Mouse (Mus musculus): ENCODE measurements at regions not wholly inside any gene's neighbourhood (a gene's known extent, or its start where the extent isn't known, plus 50 kb on each side); places are given as distances from the start of the nearest gene placed in this dataset.

DNA sequence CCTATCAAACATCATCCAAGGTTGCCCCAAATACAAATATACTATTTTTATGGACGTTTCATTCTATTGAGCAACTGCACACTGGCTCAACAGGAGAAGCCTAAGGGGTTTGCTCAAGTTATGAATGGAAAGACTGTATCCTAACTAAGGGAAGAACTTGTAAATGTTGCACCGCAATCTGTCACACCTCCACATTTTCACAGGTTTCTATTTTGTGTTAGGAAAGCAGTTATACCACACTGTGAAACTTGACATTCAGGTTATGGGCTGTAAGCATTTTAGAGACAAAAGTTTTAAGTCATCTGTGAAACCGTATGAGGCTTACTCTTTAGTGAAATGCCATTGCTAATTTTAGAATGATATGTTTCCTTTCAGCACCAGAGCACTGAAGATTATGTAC lies 693.3 kb downstream of the Epha4 start:
- no peak for DNase-seq (ENCODE audit: low spot score)
- 75% methylated on average over 3 of the region's 3 CpGs for WGBS
- no peak overlapping the region for H3K4me3 ChIP-seq (ENCODE audit: low read depth, low read length)

DNA sequence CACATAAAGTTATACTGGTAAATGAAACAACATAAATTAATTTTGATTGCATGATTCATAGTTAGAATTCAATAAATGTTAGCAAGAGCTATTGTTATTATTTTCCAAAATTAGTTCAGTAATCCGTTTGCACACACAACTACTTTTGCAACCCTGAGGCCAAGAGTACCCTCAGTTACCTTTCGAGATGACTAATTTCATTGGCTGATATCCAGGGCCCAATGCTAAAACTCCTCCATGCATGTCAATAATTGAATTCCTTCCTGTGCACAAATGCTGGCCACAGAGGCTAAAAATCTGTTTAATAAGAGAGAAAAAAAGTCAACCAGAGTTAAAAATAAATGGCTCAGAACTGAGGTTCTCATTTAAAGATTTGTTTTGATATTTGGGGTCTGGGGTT lies 685.2 kb downstream of the Epha4 start:
- Histone ChIP-seq H3K27me3 (replicated peaks; ENCODE audit: control insufficient read depth, insufficient read depth, low read length) (no peaks in the 10 kb centered on the region), H3K4me3 (ENCODE audit: low read depth, low read length) (no peak overlapping the region), H3K9me3 (ENCODE audit: control insufficient read depth, low read length) (no peaks in the 10 kb centered on the region), H3K27ac (ENCODE audit: low read depth) (no peak overlapping the region), H3K9ac (ENCODE audit: low read length) (no peak overlapping the region), H3K36me3 (ENCODE audit: control insufficient read depth, insufficient read depth, low read length) (no peaks in the 10 kb centered on the region), H3K4me1 (replicated peaks; ENCODE audit: control insufficient read depth, insufficient read depth, low read length) (no peaks in the 10 kb centered on the region), H3K4me2 (ENCODE audit: low read length) (no peak overlapping the region)
- DNase-seq (ENCODE audit: low spot score) (no peak), ATAC-seq (replicated peaks; ENCODE audit: low FRiP score, low TSS enrichment, low read depth) (no peak)
- 70% methylated on average over 2 of the region's 2 CpGs for WGBS

More for the DNA sequence above, 693.3 kb downstream of the Epha4 start:
- no peak overlapping the region for H3K27ac ChIP-seq (ENCODE audit: low read depth)
- ATAC-seq (replicated peaks; ENCODE audit: low FRiP score, low TSS enrichment, low read depth) = no peak
- no peaks in the 10 kb centered on the region for H3K9me3 ChIP-seq (ENCODE audit: control insufficient read depth, low read length)
- H3K36me3 ChIP-seq (ENCODE audit: control insufficient read depth, insufficient read depth, low read length) = no peaks in the 10 kb centered on the region
- H3K4me2 ChIP-seq (ENCODE audit: low read length) = no peak overlapping the region
- H3K4me1 ChIP-seq (replicated peaks; ENCODE audit: control insufficient read depth, insufficient read depth, low read length) = no peaks in the 10 kb centered on the region
- H3K9ac ChIP-seq (ENCODE audit: low read length) = no peak overlapping the region
- H3K27me3 ChIP-seq (replicated peaks; ENCODE audit: control insufficient read depth, insufficient read depth, low read length) = no peaks in the 10 kb centered on the region

DNA sequence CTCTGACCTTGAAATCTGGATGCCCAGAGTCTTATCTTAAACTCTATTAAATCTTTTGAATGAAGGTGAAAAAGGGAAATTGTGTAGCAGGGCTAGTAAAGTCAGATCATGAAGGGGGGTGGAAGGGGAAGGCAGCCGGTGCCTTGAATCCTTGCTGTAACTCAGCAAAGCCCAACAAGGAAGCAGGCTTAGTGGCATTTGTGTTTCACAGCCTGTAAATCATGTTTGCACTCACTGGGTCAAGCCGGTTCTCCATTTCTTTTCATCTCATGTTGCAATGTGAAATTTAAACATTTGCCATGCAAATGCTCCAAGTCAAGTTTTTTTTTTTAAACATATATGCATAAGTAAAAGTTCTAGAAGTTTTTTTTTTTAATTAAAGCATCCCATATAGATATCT lies 682.6 kb downstream of the Epha4 start:
- WGBS = 24% methylated on average over 2 of the region's 2 CpGs
- Histone ChIP-seq H3K4me2 (ENCODE audit: low read length) (no peak overlapping the region), H3K27ac (ENCODE audit: low read depth) (no peak overlapping the region), H3K9ac (ENCODE audit: low read length) (no peak overlapping the region), H3K4me3 (ENCODE audit: low read depth, low read length) (no peak overlapping the region), H3K36me3 (ENCODE audit: control insufficient read depth, insufficient read depth, low read length) (no peaks in the 10 kb centered on the region), H3K27me3 (replicated peaks; ENCODE audit: control insufficient read depth, insufficient read depth, low read length) (no peaks in the 10 kb centered on the region), H3K4me1 (replicated peaks; ENCODE audit: control insufficient read depth, insufficient read depth, low read length) (no peaks in the 10 kb centered on the region), H3K9me3 (ENCODE audit: control insufficient read depth, low read length) (no peaks in the 10 kb centered on the region)
- ATAC-seq (replicated peaks; ENCODE audit: low FRiP score, low TSS enrichment, low read depth) (no peak), DNase-seq (ENCODE audit: low spot score) (no peak)

DNA sequence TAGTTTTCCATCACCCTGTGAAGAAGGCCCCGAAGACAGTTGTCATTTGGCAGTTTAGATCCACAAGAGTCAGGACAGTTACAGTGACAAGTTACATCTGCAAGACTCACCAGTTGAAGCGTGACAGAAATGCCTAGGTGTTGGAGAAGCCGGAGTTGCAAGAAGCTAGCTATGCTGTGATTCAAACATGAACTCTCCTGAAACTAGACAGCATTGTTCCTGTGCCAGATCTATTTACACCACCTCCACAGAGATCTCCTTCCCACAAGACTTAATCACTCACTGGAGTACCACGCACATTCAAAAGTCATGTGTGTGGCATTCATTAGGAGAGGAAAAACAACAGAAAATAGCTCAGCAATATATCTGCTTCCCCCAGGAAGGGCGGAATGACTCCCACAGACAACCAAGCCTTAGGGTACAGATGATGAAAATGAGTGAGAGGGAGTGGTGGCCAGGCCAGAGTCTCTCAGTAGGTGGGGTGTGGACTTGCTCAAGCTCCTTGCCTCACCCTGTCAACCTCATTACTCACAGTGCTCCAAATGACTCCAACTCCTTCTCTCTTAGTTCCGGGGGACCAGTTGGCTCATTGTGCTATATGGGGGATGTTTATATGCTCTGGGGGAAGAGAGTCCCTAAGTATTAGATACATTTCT lies 679.7 kb downstream of the Epha4 start:
- Histone ChIP-seq H3K4me3 (ENCODE audit: low read depth, low read length) (no peak overlapping the region), H3K36me3 (ENCODE audit: control insufficient read depth, insufficient read depth, low read length) (no peaks in the 10 kb centered on the region), H3K9ac (ENCODE audit: low read length) (no peak overlapping the region), H3K4me2 (ENCODE audit: low read length) (no peak overlapping the region), H3K4me1 (replicated peaks; ENCODE audit: control insufficient read depth, insufficient read depth, low read length) (no peaks in the 10 kb centered on the region), H3K9me3 (ENCODE audit: control insufficient read depth, low read length) (no peaks in the 10 kb centered on the region), H3K27ac (ENCODE audit: low read depth) (no peak overlapping the region), H3K27me3 (replicated peaks; ENCODE audit: control insufficient read depth, insufficient read depth, low read length) (no peaks in the 10 kb centered on the region)
- DNase-seq (ENCODE audit: low spot score) (no peak), ATAC-seq (replicated peaks; ENCODE audit: low FRiP score, low TSS enrichment, low read depth) (no peak)
- WGBS = 78% methylated on average over 6 of the region's 6 CpGs

DNA sequence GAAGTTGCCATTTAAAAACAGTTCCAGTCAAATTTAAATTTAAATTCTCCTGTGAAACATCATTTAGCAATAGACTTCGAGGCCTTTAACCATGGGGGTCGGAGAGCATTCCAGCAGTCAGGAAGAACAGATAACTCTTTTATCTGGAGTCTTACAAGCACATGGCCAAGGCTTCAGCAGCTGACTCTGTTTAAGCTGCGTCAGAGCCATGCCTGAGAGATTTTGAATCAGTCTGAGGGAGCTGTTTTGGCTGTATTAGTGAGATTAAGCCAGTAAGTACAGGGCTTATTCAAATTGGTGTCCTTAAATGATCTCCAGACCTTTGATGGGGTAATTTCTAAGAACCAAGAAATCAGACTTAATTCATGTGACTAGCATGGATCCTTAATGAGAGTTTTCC lies 665.5 kb downstream of the Epha4 start:
- Histone ChIP-seq H3K9ac (ENCODE audit: low read length) (no peak overlapping the region), H3K27me3 (replicated peaks; ENCODE audit: control insufficient read depth, insufficient read depth, low read length) (no peaks in the 10 kb centered on the region), H3K36me3 (ENCODE audit: control insufficient read depth, insufficient read depth, low read length) (no peaks in the 10 kb centered on the region), H3K4me1 (replicated peaks; ENCODE audit: control insufficient read depth, insufficient read depth, low read length) (no peaks in the 10 kb centered on the region), H3K9me3 (ENCODE audit: control insufficient read depth, low read length) (no peaks in the 10 kb centered on the region), H3K4me3 (ENCODE audit: low read depth, low read length) (no peak overlapping the region), H3K27ac (ENCODE audit: low read depth) (no peak overlapping the region), H3K4me2 (ENCODE audit: low read length) (no peak overlapping the region)
- no peak for DNase-seq (ENCODE audit: low spot score)
- no peak for ATAC-seq (replicated peaks; ENCODE audit: low FRiP score, low TSS enrichment, low read depth)
- 34% methylated on average over 3 of the region's 3 CpGs for WGBS

DNA sequence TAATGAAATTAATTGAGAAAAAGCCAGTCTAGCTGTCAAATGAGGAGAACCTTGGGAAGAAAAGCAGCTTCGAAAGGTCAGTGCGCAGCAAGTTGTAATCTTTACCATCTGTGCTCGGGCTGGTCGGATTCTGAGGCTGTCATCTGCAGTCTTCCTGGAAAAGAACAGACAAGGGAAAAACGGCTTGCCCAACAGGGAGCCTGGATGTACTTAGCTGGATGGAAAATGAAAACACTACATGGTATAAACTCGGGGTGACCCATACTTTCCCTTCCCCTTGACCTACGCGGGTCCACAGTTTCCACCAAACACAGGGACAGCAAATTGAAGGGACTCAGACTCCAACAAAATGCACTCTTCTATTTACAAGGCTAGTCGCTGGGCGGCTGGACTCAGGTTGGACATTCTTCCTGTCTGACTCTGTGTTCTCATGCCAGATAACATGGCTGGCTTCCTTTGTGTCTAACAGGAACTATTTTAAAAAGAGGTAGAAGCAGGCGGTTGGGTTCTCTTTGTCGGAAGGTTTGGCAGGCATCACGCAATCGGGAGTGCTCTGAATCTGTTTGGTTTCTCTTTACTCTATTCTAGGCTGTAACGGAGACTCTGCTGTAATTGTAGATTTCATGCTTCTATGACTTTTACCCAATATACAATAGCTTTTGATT lies 648.5 kb downstream of the Epha4 start:
- Histone ChIP-seq H3K27ac (ENCODE audit: low read depth) (no peak overlapping the region), H3K4me3 (ENCODE audit: low read depth, low read length) (no peak overlapping the region), H3K4me2 (ENCODE audit: low read length) (no peak overlapping the region), H3K36me3 (ENCODE audit: control insufficient read depth, insufficient read depth, low read length) (no peaks in the 10 kb centered on the region), H3K27me3 (replicated peaks; ENCODE audit: control insufficient read depth, insufficient read depth, low read length) (no peaks in the 10 kb centered on the region), H3K9me3 (ENCODE audit: control insufficient read depth, low read length) (no peaks in the 10 kb centered on the region), H3K9ac (ENCODE audit: low read length) (no peak overlapping the region), H3K4me1 (replicated peaks; ENCODE audit: control insufficient read depth, insufficient read depth, low read length) (no peaks in the 10 kb centered on the region; the same call in 1 of the 2 replicates)
- ATAC-seq (replicated peaks; ENCODE audit: low FRiP score, low TSS enrichment, low read depth) (no peak), DNase-seq (ENCODE audit: low spot score) (no peak)
- WGBS = 65% methylated on average over 15 of the region's 15 CpGs

DNA sequence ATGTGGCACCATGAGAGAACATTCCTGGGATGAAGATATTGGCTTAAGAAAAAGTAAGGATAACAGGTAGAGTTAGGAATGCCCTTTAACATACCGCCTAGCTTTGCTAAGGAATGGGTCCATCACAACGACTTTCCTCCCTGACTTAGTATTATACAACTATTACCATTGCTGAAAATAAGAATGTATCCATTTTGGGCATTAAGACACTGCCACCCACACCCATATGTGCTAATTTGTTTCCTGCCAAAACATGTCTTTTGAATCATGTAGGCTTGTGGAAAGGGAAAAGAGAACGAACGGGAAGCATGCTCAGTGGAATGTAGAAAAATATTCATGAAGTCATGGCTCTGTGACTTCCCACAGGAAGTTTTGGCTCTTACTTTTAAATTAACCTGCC lies 641.7 kb downstream of the Epha4 start:
- WGBS = 87% methylated on average over 4 of the region's 4 CpGs
- Histone ChIP-seq H3K9ac (ENCODE audit: low read length) (no peak overlapping the region), H3K27ac (ENCODE audit: low read depth) (no peak overlapping the region)

DNA sequence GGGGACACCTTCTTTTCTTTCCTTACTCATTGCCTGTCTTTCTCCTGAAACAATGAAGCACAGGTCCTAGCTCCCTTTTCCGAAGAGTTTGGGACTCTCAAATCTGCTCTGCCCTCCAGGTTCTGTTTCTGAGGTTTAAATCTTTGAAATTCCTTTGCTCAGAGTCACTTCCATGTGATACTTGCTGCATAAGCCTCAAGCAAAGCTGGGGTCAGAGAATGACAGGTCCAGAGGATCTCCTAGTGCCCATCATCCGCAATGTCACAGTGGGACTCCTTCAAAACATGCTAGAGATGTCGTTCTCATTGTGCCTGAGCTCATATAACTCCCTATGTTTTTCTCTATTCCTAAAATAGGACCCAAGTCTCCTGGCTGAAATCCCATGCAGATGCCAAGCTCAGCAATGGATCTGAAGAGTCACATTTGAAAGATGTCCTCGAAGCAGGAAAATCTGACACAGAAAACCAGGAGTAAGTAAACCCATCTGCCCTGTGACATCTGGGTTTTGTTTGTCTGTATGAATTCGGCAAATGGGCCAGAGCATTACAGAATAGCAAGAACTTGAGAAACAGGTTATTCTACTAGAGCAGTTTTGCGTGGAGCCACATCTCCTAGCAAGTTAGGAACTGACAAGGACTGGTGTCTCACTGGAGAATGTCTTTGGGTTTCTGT lies 634.6 kb downstream of the Epha4 start:
- H3K4me2 ChIP-seq (ENCODE audit: low read length) = no peak overlapping the region
- no peaks in the 10 kb centered on the region for H3K9me3 ChIP-seq (ENCODE audit: control insufficient read depth, low read length)
- H3K27ac ChIP-seq (ENCODE audit: low read depth) = no peak overlapping the region
- no peak for DNase-seq (ENCODE audit: low spot score)
- H3K36me3 ChIP-seq (ENCODE audit: control insufficient read depth, insufficient read depth, low read length) = no peaks in the 10 kb centered on the region
- ATAC-seq (replicated peaks; ENCODE audit: low FRiP score, low TSS enrichment, low read depth) = no peak
- no peaks in the 10 kb centered on the region for H3K4me1 ChIP-seq (replicated peaks; ENCODE audit: control insufficient read depth, insufficient read depth, low read length)
- no peak overlapping the region for H3K9ac ChIP-seq (ENCODE audit: low read length)
- no peak overlapping the region for H3K4me3 ChIP-seq (ENCODE audit: low read depth, low read length)
- WGBS = 76% methylated on average over 6 of the region's 6 CpGs
- no peaks in the 10 kb centered on the region for H3K27me3 ChIP-seq (replicated peaks; ENCODE audit: control insufficient read depth, insufficient read depth, low read length)

More for the DNA sequence above, 641.7 kb downstream of the Epha4 start:
- H3K4me3 ChIP-seq (ENCODE audit: low read depth, low read length) = no peak overlapping the region
- no peak overlapping the region for H3K4me2 ChIP-seq (ENCODE audit: low read length)
- DNase-seq (ENCODE audit: low spot score) (no peak), ATAC-seq (replicated peaks; ENCODE audit: low FRiP score, low TSS enrichment, low read depth) (no peak)
- no peaks in the 10 kb centered on the region for H3K36me3 ChIP-seq (ENCODE audit: control insufficient read depth, insufficient read depth, low read length)
- H3K4me1 ChIP-seq (replicated peaks; ENCODE audit: control insufficient read depth, insufficient read depth, low read length) = no peaks in the 10 kb centered on the region
- H3K27me3 ChIP-seq (replicated peaks; ENCODE audit: control insufficient read depth, insufficient read depth, low read length) = no peaks in the 10 kb centered on the region
- H3K9me3 ChIP-seq (ENCODE audit: control insufficient read depth, low read length) = no peaks in the 10 kb centered on the region

DNA sequence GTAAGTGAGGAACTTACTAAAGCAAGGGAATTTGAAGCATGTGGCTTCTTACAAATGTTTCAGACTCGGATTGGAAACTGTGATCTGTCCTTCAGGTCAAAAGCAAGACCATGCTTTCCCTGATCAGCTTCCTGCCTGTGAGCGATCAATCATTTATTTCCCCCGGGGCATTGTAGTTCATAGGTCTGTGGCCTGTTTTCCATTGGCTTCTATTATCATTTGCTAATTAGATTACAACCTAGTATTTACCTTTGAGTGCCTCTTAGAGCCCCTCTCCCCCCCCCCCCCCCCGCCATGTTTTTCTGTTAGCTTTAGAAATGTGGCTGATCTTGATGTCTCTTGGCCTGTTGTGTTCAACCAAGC lies 634.1 kb downstream of the Epha4 start:
- no peak overlapping the region for H3K9ac ChIP-seq (ENCODE audit: low read length)
- no peaks in the 10 kb centered on the region for H3K36me3 ChIP-seq (ENCODE audit: control insufficient read depth, insufficient read depth, low read length)
- no peaks in the 10 kb centered on the region for H3K27me3 ChIP-seq (replicated peaks; ENCODE audit: control insufficient read depth, insufficient read depth, low read length)
- H3K9me3 ChIP-seq (ENCODE audit: control insufficient read depth, low read length) = no peaks in the 10 kb centered on the region
- WGBS = 57% methylated on average over 4 of the region's 4 CpGs
- H3K4me3 ChIP-seq (ENCODE audit: low read depth, low read length) = no peak overlapping the region
- no peak overlapping the region for H3K27ac ChIP-seq (ENCODE audit: low read depth)
- H3K4me2 ChIP-seq (ENCODE audit: low read length) = no peak overlapping the region
- no peaks in the 10 kb centered on the region for H3K4me1 ChIP-seq (replicated peaks; ENCODE audit: control insufficient read depth, insufficient read depth, low read length)
- ATAC-seq (replicated peaks; ENCODE audit: low FRiP score, low TSS enrichment, low read depth) (no peak), DNase-seq (ENCODE audit: low spot score) (no peak)
